Mouse (Mus musculus) embryonic fibroblast, embryonic 13.5 days (primary cell): ENCODE measurements around the gene P2rx4.

ENCODE experiments used
- CTCF ChIP-seq: IDR thresholded peaks from 2 replicates; pipeline ENCODE4 v1.5.1; 2011; ENCODE audit warnings: mild to moderate bottlenecking, control low read depth, low read length, moderate library complexity, borderline replicate concordance; ENCODE audit not compliant: insufficient read depth
- POLR2A ChIP-seq: IDR thresholded peaks from 2 replicates; pipeline ENCODE4 v1.6.1; 2011; ENCODE audit warnings: low read depth, mild to moderate bottlenecking, control low read depth, low read length, moderate library complexity

GRCm38 (mm10) chr5:122698701-122699060, 8.7 kb upstream of the P2rx4 start:
- TF ChIP-seq POLR2A, result no peak
- no peak for TF ChIP-seq CTCF
